Mouse (Mus musculus) bone marrow, adult 2 months (tissue): Measurements from ENCODE around the gene 2310034G01Rik.

Experiments
- CTCF ChIP-seq: fragments of 200-500 bp; IDR thresholded peaks from 2 replicates; pipeline ENCODE4 v1.5.1; 2011; ENCODE audit warnings: low read length, control low read depth; ENCODE audit not compliant: control insufficient read depth, insufficient read depth
- POLR2A ChIP-seq: fragments of 200-500 bp; IDR thresholded peaks from 2 replicates; pipeline ENCODE4 v1.6.1; 2011; ENCODE audit warnings: low read depth, mild to moderate bottlenecking, control low read depth, low read length, borderline replicate concordance; ENCODE audit not compliant: control insufficient read depth

- TF ChIP-seq CTCF (no peak), POLR2A (no peak)
These were observed 49.6 kb downstream of the 2310034G01Rik start for GRCm38 (mm10) chr19:46300294-46301045.
